Mouse (Mus musculus) stomach, embryonic 14.5 days (tissue): ENCODE measurements around the gene Akap6. TPM values are rescaled to one million over a fixed set of nuclear protein-coding genes. Genes with fewer than 3 reads are reported as not detected.
A peak's percentile ranks its signal among the peaks of the same experiment; 100 is the strongest.

Experiments
- ATAC-seq: fragments of 200-750 bp; cut with Nextera tagmentation; 2 replicates; pipeline ENCODE4 v1.8.0; 2017; ENCODE audit warnings: low read depth, moderate TSS enrichment; ENCODE audit not compliant: insufficient number of reproducible peaks, insufficient read depth, low FRiP score
- H3K27ac ChIP-seq: fragments of 300-500 bp; sonication (generic); 2 replicates; pipeline ENCODE4 v1.5.1; 2014; ENCODE audit warnings: mild to moderate bottlenecking, low read length, moderate library complexity, mixed read lengths
- H3K27me3 ChIP-seq: fragments of 300-500 bp; sonication (generic); 2 replicates; pipeline ENCODE4 v1.6.1; 2014; ENCODE audit warnings: low read length, control low read depth, mixed read lengths; ENCODE audit not compliant: control insufficient read depth, insufficient read depth
- H3K36me3 ChIP-seq: fragments of 300-500 bp; sonication (generic); 2 replicates; pipeline ENCODE4 v1.6.1; 2014; ENCODE audit warnings: mild to moderate bottlenecking, control low read depth, low read length, moderate library complexity, mixed read lengths; ENCODE audit not compliant: control insufficient read depth, insufficient read depth
- H3K4me1 ChIP-seq: fragments of 300-500 bp; sonication (generic); 2 replicates; pipeline ENCODE4 v1.6.1; 2014; ENCODE audit warnings: low read length, control low read depth, mixed read lengths; ENCODE audit not compliant: control insufficient read depth, insufficient read depth
- H3K4me2 ChIP-seq: fragments of 300-500 bp; sonication (generic); replicated peaks from 2 replicates; pipeline ENCODE4 v1.6.1; 2014; ENCODE audit warnings: low read depth, low read length, control low read depth
- H3K4me3 ChIP-seq: fragments of 300-500 bp; sonication (generic); 2 replicates; pipeline ENCODE4 v1.5.1; 2014; ENCODE audit warnings: low read depth, low read length, control low read depth
- H3K9ac ChIP-seq: fragments of 300-500 bp; sonication (generic); replicated peaks from 2 replicates; pipeline ENCODE4 v1.6.1; 2014; ENCODE audit warnings: low read depth, mild to moderate bottlenecking, control low read depth, low read length, moderate library complexity, mixed read lengths
- H3K9me3 ChIP-seq: fragments of 300-500 bp; sonication (generic); 2 replicates; pipeline ENCODE4 v1.6.1; 2016; ENCODE audit warnings: low read depth, low read length, control low read depth; ENCODE audit not compliant: control insufficient read depth
- WGBS: fragments of 180-500 bp; shearing (Covaris S2); extraction: QIAGEN DNeasy Blood & Tissue Kit; methylation state at CpG from one replicate; pipeline ENCODE4 v1.1.7; 2014; 5-methylcytosine and 5-hydroxymethylcytosine counted together
- polyA plus RNA-seq: library from polyadenylated mRNA; unstranded; fragments of >200 nt; fragmentation: Nextera tagmentation; extraction: Ambion mirVana; gene quantifications from 2 replicates; pipeline ENCODE4 v1.2.1, GENCODE M21; 2014

The Akap6 gene
- polyA plus RNA-seq, 1 experiment from 2014 or later = 2.7 TPM

GRCm38 (mm10) chr12:53112276-53112675 is 413.1 kb downstream of the Akap6 start:
- no peak overlapping the region for H3K27ac ChIP-seq
- WGBS = 88% methylated on average over 10 of the region's 10 CpGs
- H3K9ac ChIP-seq = no peak overlapping the region
- H3K27me3 ChIP-seq = no peaks in the 10 kb centered on the region
- no peaks in the 10 kb centered on the region for H3K4me1 ChIP-seq
- ATAC-seq = no peak
- H3K4me3 ChIP-seq = no peak overlapping the region
- H3K36me3 ChIP-seq = no peaks in the 10 kb centered on the region
- no peak overlapping the region for H3K4me2 ChIP-seq
- H3K9me3 ChIP-seq = no peaks in the 10 kb centered on the region

- Histone ChIP-seq H3K4me1 (no peaks in the 10 kb centered on the region; the same call in 1 of the 2 replicates), H3K27ac (no peak overlapping the region), H3K4me2 (no peak overlapping the region), H3K36me3 (no peaks in the 10 kb centered on the region), H3K4me3 (no peak overlapping the region), H3K27me3 (no peaks in the 10 kb centered on the region), H3K9me3 (no peaks in the 10 kb centered on the region), H3K9ac (no peak overlapping the region)
- WGBS = 49% methylated on average over 4 of the region's 4 CpGs
- no peak for ATAC-seq
Measured at GRCm38 (mm10) chr12:53119352-53119751, 420.2 kb downstream of the Akap6 start.

GRCm38 (mm10) chr12:53124131-53124530 is 424.9 kb downstream of the Akap6 start:
- H3K4me1 ChIP-seq = no peaks in the 10 kb centered on the region; the same call in 1 of the 2 replicates
- H3K27me3 ChIP-seq = no peaks in the 10 kb centered on the region
- 55% methylated on average over 7 of the region's 7 CpGs for WGBS
- no peak overlapping the region for H3K27ac ChIP-seq
- no peak for ATAC-seq
- no peak overlapping the region for H3K4me3 ChIP-seq
- no peak overlapping the region for H3K9ac ChIP-seq
- H3K36me3 ChIP-seq = no peaks in the 10 kb centered on the region
- H3K4me2 ChIP-seq = no peak overlapping the region
- H3K9me3 ChIP-seq = no peaks in the 10 kb centered on the region

GRCm38 (mm10) chr12:53124696-53125095 is 425.5 kb downstream of the Akap6 start:
- Histone ChIP-seq H3K4me2 (no peak overlapping the region), H3K27me3 (no peaks in the 10 kb centered on the region), H3K9ac (no peak overlapping the region), H3K4me1 (no peaks in the 10 kb centered on the region; the same call in 1 of the 2 replicates), H3K27ac (no peak overlapping the region), H3K9me3 (no peaks in the 10 kb centered on the region), H3K36me3 (no peaks in the 10 kb centered on the region), H3K4me3 (no peak overlapping the region)
- WGBS = 27% methylated on average over 1 of the region's 1 CpGs
- no peak for ATAC-seq

GRCm38 (mm10) chr12:53125286-53125685 is 426.1 kb downstream of the Akap6 start:
- Histone ChIP-seq H3K36me3 (no peaks in the 10 kb centered on the region), H3K27ac (no peak overlapping the region), H3K9me3 (no peaks in the 10 kb centered on the region), H3K4me2 (no peak overlapping the region), H3K4me1 (no peaks in the 10 kb centered on the region; the same call in 1 of the 2 replicates), H3K9ac (no peak overlapping the region), H3K4me3 (no peak overlapping the region), H3K27me3 (no peaks in the 10 kb centered on the region)
- no peak for ATAC-seq
- 75% methylated on average over 4 of the region's 4 CpGs for WGBS

- no peaks in the 10 kb centered on the region for H3K27me3 ChIP-seq
- 60% methylated on average over 2 of the region's 2 CpGs for WGBS
- H3K4me3 ChIP-seq = no peak overlapping the region
- no peaks in the 10 kb centered on the region for H3K9me3 ChIP-seq
- H3K27ac ChIP-seq = no peak overlapping the region
- H3K36me3 ChIP-seq = no peaks in the 10 kb centered on the region
- no peaks in the 10 kb centered on the region for H3K4me1 ChIP-seq
- no peak overlapping the region for H3K4me2 ChIP-seq
- no peak overlapping the region for H3K9ac ChIP-seq
- ATAC-seq = peak; percentile 53; the same call in 1 of the 2 replicates
Measured at GRCm38 (mm10) chr12:53134196-53134595, 435.0 kb downstream of the Akap6 start.

GRCm38 (mm10) chr12:53137331-53137730 is 438.1 kb downstream of the Akap6 start:
- Histone ChIP-seq H3K4me2 (no peak overlapping the region), H3K4me3 (no peak overlapping the region), H3K36me3 (no peaks in the 10 kb centered on the region), H3K27ac (no peak overlapping the region), H3K9me3 (no peaks in the 10 kb centered on the region), H3K4me1 (no peaks in the 10 kb centered on the region), H3K27me3 (no peaks in the 10 kb centered on the region), H3K9ac (no peak overlapping the region)
- ATAC-seq = no peak
- WGBS = 86% methylated on average over 3 of the region's 3 CpGs

GRCm38 (mm10) chr12:53144122-53144695 is 445.0 kb downstream of the Akap6 start:
- no peak for ATAC-seq
- H3K9me3 ChIP-seq = no peaks in the 10 kb centered on the region
- no peaks in the 10 kb centered on the region for H3K36me3 ChIP-seq
- H3K27ac ChIP-seq = no peak overlapping the region
- no peak overlapping the region for H3K4me2 ChIP-seq
- no peak overlapping the region for H3K4me3 ChIP-seq
- no peaks in the 10 kb centered on the region for H3K27me3 ChIP-seq
- no peak overlapping the region for H3K9ac ChIP-seq
- no peaks in the 10 kb centered on the region for H3K4me1 ChIP-seq
- WGBS = 80% methylated on average over 6 of the region's 6 CpGs

GRCm38 (mm10) chr12:53144760-53145159 is 445.6 kb downstream of the Akap6 start:
- no peaks in the 10 kb centered on the region for H3K36me3 ChIP-seq
- ATAC-seq = no peak
- no peak overlapping the region for H3K4me2 ChIP-seq
- no peaks in the 10 kb centered on the region for H3K27me3 ChIP-seq
- H3K9ac ChIP-seq = no peak overlapping the region
- H3K4me1 ChIP-seq = no peaks in the 10 kb centered on the region
- H3K4me3 ChIP-seq = no peak overlapping the region
- no peaks in the 10 kb centered on the region for H3K9me3 ChIP-seq
- WGBS = 98% methylated on average over 10 of the region's 10 CpGs
- H3K27ac ChIP-seq = no peak overlapping the region
